Mouse (Mus musculus): ENCODE data around the gene Xylt2.

DNA sequence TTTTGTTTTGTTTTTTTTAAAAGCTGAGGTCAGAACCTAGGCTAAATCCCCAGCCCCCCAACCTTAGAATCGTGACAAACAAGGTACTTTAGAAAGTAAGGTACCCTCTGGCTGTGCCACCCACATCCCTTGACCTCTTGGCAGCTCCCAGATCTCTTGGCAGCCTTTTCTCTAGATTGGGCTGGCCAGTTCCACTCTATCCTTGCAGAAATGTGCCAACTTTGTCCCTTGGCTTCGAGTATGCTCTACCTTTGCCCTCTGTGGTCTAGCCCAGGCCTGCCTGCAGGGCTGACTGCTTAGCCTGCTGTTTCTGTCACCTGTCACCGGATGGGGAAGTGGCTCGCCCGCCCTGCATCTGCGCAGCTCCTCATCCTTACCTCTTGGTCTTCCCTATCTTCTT, 12.0 kb downstream of the Xylt2 start:
- TF ChIP-seq CTCF (conservative IDR thresholded peaks at IDR 0.05; ENCODE audit: low read length) (no peak), NANOG (IDR thresholded peaks at IDR 0.05; ENCODE audit: borderline replicate concordance, low read length) (no peak)

Measured in E14TG2a.4 (cell line).